Mouse (Mus musculus) liver, embryonic 14.5 days (tissue): ENCODE measurements around the gene Adamts7.

ENCODE experiments used
- CTCF ChIP-seq: IDR thresholded peaks from 2 replicates; pipeline ENCODE4 v1.5.1; 2016; ENCODE audit warnings: antibody characterized with exemption, low read depth, control low read depth
- EP300 ChIP-seq: IDR thresholded peaks from 2 replicates; pipeline ENCODE4 v1.6.1; 2016; ENCODE audit warnings: antibody characterized with exemption, low read depth

DNA sequence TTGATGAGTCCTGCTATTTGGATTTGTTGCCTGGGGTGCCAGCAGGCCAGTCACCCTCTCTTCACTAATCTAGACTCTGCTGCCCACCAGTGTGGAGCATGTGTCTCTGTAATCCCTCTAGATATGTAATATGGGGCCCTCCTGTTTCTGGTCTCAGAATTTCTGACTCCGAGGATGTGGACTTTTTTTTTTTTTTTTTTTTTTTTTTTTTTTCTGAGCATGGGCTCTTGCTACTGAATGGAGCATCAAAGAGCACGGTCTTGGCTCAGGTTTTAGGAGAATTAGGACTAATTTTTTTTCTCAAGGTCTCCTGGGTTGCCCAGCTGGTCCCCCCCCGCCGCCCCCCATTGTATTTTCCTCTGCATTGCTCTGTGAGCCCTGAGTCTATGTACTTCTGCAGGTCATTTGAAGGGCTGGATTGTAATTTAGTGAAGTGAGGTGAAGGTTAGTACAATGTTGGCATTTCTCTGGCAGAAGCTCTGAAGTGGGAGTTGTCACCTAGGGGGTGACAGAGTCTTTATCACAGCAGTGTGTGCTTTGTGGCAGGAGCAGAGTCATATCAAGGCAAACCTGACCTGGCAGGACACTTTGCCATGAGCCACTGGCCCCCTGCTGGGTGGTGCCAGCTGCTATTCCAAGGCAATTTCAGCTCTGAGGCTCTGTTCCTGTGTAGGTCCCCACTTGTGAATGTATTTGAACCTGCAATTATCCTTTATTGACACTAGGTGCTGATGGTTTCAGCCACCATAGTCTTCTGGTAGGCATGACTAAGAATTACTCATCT lies 2.0 kb downstream of the Adamts7 start:
- TF ChIP-seq CTCF, result peak; percentile 15; the same call in 1 of the 2 replicates
- TF ChIP-seq EP300, result no peak
